Mouse (Mus musculus) olfactory bulb, adult 2 months (tissue): ENCODE measurements at regions not wholly inside any gene's neighbourhood (a gene's known extent, or its start where the extent isn't known, plus 50 kb on each side); places are given as distances from the start of the nearest gene placed in this dataset.

Experiments used
- CTCF ChIP-seq: fragments of 200-500 bp; IDR thresholded peaks from 2 replicates; pipeline ENCODE4 v1.5.1; 2012; ENCODE audit warnings: low read depth, mild to moderate bottlenecking, low read length, moderate library complexity; ENCODE audit not compliant: insufficient read depth
- POLR2A ChIP-seq: fragments of 200-500 bp; IDR thresholded peaks from 2 replicates; pipeline ENCODE4 v1.6.1; 2012; ENCODE audit warnings: mild to moderate bottlenecking, low read depth, low read length, moderate library complexity; ENCODE audit not compliant: insufficient read depth

DNA sequence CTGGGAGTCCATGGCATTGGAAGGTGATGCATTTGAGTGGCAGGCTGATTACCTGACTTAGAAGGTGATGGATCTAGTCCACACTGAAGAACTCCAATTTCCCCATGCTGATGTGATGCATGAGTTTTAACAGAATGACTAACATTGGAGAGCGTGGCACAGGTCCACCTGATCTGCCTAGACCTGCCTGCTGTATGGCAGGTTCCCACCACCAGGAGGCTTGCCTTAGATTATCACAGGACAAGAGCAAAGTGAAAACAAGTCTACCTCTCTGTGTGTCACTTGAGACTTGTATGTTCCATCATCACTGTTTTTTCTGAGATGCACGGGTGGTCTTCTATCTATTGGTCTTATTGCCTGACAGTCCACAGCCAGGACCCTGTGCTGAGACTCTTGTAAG is 478.3 kb downstream of the Bnc2 start:
- TF ChIP-seq POLR2A = no peak
- TF ChIP-seq CTCF = no peak
